Mouse (Mus musculus) bone marrow, adult 2 months (tissue): ENCODE data around the gene Tmem273. TPM values are rescaled to one million over a fixed set of nuclear protein-coding genes. Genes with fewer than 3 reads are reported as not detected.

ENCODE experiments used
- H3K27ac ChIP-seq: fragments of 200-500 bp; 2 replicates; pipeline ENCODE4 v1.5.1; 2012; ENCODE audit warnings: low read depth, mild to moderate bottlenecking, control low read depth, inconsistent platforms, low read length; ENCODE audit not compliant: control insufficient read depth, poor library complexity, insufficient read depth
- H3K4me1 ChIP-seq: fragments of 200-500 bp; 2 replicates; pipeline ENCODE4 v1.6.1; 2011; ENCODE audit warnings: low read length; ENCODE audit not compliant: control insufficient read depth, insufficient read depth
- H3K4me3 ChIP-seq: fragments of 200-500 bp; replicated peaks from 2 replicates; pipeline ENCODE3; 2011; ENCODE audit warnings: mild to moderate bottlenecking, low read depth, low read length, control low read depth; ENCODE audit not compliant: control insufficient read depth
- CTCF ChIP-seq: fragments of 200-500 bp; IDR thresholded peaks from 2 replicates; pipeline ENCODE4 v1.5.1; 2011; ENCODE audit warnings: low read length, control low read depth; ENCODE audit not compliant: control insufficient read depth, insufficient read depth
- POLR2A ChIP-seq: fragments of 200-500 bp; IDR thresholded peaks from 2 replicates; pipeline ENCODE4 v1.6.1; 2011; ENCODE audit warnings: low read depth, mild to moderate bottlenecking, control low read depth, low read length, borderline replicate concordance; ENCODE audit not compliant: control insufficient read depth
- WGBS: fragments of 180-500 bp; shearing (Covaris S2); methylation state at CpG from one replicate; pipeline ENCODE4 v1.1.7; 2018; 5-methylcytosine and 5-hydroxymethylcytosine counted together
- polyA plus RNA-seq: library from polyadenylated mRNA; stranded (reverse); fragments of >200 nt; gene quantifications from 2 replicates; pipeline ENCODE4 v1.2.4, GENCODE M21; 2011; ENCODE audit warnings: low replicate concordance; ENCODE audit not compliant: missing spikeins, insufficient read depth, insufficient read length

Gene Tmem273
- polyA plus RNA-seq, 1 experiment, result 23.8 TPM

DNA sequence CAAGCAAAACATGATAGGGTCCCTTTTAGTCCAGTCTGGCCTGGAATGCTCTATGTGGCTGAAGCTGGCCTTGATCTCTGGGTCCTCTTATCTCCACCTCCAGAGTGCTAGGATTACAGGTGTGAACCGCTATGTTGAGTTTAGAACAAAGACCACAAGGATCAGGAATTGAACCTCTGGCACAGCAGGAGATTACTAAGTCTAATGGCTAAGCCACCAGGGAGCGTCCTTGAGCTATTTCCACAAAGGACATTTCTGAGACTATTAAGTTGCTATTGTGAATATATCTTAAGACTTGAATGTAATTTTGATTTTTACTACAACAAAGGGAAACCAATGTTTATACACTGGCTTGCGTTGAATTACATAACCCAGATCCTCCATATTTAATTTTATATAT is 13.0 kb upstream of the Tmem273 start:
- WGBS, result 45% methylated on average over 3 of the region's 3 CpGs
- H3K27ac ChIP-seq, result no peak overlapping the region
- no peaks in the 10 kb centered on the region; the same call in 1 of the 2 replicates for H3K4me1 ChIP-seq
- no peak overlapping the region for H3K4me3 ChIP-seq
- TF ChIP-seq POLR2A (no peak), CTCF (no peak)

- WGBS, result 63% methylated on average over 3 of the region's 3 CpGs
- no peak overlapping the region for H3K27ac ChIP-seq
- no peak overlapping the region for H3K4me3 ChIP-seq
- no peak for TF ChIP-seq POLR2A
- TF ChIP-seq CTCF, result no peak
- no peaks in the 10 kb centered on the region; the same call in 1 of the 2 replicates for H3K4me1 ChIP-seq
Observed at GRCm38 (mm10) chr14:32773456-32773855, 12.3 kb upstream of the Tmem273 start.

DNA sequence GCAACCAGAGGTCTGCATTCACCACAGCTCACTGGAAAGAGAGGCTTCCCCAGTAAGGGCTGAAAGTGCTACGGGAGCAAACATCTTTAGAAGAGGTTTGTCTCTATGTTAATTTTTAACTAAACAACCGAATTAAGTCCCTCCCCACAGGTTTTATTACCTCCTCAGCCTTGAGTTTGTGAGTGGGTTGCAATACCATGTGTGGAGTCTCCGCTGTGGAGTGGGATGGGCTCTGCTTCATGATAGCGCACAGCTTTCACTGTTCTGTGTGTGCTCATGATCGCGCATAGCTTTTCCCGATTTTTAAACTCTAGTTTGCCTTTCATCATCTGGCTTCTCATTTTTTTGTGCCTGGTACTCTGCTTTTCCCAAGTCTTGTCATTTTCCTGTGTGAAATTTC is 9.7 kb upstream of the Tmem273 start:
- Histone ChIP-seq H3K4me1 (no peaks in the 10 kb centered on the region), H3K4me3 (no peak overlapping the region), H3K27ac (no peak overlapping the region)
- TF ChIP-seq CTCF (no peak), POLR2A (no peak)
- 83% methylated on average over 7 of the region's 7 CpGs for WGBS

- no peak overlapping the region for H3K4me3 ChIP-seq
- TF ChIP-seq CTCF (no peak), POLR2A (no peak)
- H3K4me1 ChIP-seq, result peaks cover 2% of the 10 kb centered on the region; the same call in 1 of the 2 replicates
- H3K27ac ChIP-seq, result no peak overlapping the region
- 82% methylated on average over 3 of the region's 3 CpGs for WGBS
Observed at GRCm38 (mm10) chr14:32778362-32778761, 7.4 kb upstream of the Tmem273 start.

DNA sequence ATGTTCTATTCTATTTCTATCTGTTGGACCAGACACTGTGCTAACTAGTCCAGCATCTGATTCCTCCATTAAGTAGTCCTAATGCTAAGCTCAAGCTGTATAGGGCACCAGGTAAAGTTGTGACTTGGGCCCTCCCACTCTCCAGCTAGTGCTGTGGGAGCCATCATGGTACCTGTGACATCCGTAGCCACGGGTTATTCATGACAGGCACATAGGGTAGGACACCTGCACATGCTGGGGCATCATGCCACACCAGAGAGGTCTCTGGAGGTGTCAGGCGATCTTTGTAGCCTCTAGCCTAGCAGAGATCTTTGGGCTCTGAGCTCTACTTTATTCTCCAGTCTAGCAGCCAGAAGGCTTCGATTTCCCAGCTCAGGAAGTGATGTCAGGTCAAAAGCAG is 2.9 kb upstream of the Tmem273 start:
- WGBS, result 58% methylated on average over 4 of the region's 4 CpGs
- TF ChIP-seq CTCF, result no peak
- no peak for TF ChIP-seq POLR2A
- Histone ChIP-seq H3K4me1 (peaks cover 10% of the 10 kb centered on the region), H3K27ac (no peak overlapping the region), H3K4me3 (no peak overlapping the region)

GRCm38 (mm10) chr14:32784130-32784747 is 1.5 kb upstream of the Tmem273 start:
- H3K27ac ChIP-seq, result 0 out of 2 replicates have a peak overlapping the region, but pooled peaks have one; percentile 1
- 4% methylated on average over 12 of the region's 12 CpGs for WGBS
- H3K4me1 ChIP-seq, result peaks cover 10% of the 10 kb centered on the region
- no peak overlapping the region for H3K4me3 ChIP-seq
- TF ChIP-seq CTCF, result no peak
- TF ChIP-seq POLR2A, result no peak

GRCm38 (mm10) chr14:32784748-32785134 is 1.0 kb upstream of the Tmem273 start:
- 41% methylated on average over 4 of the region's 4 CpGs for WGBS
- TF ChIP-seq CTCF (no peak), POLR2A (no peak)
- H3K4me1 ChIP-seq, result peaks cover 10% of the 10 kb centered on the region
- H3K27ac ChIP-seq, result no peak overlapping the region
- no peak overlapping the region for H3K4me3 ChIP-seq

GRCm38 (mm10) chr14:32787691-32788090 is 1.9 kb downstream of the Tmem273 start:
- no peak overlapping the region for H3K27ac ChIP-seq
- H3K4me3 ChIP-seq, result no peak overlapping the region
- peaks cover 10% of the 10 kb centered on the region for H3K4me1 ChIP-seq
- WGBS, result 17% methylated on average over 5 of the region's 5 CpGs
- no peak for TF ChIP-seq CTCF
- TF ChIP-seq POLR2A, result no peak

- peaks cover 3% of the 10 kb centered on the region; the same call in 1 of the 2 replicates for H3K4me1 ChIP-seq
- no peak overlapping the region for H3K27ac ChIP-seq
- no peak overlapping the region for H3K4me3 ChIP-seq
- 81% methylated on average over 8 of the region's 8 CpGs for WGBS
- no peak for TF ChIP-seq POLR2A
- TF ChIP-seq CTCF, result no peak
Observed at GRCm38 (mm10) chr14:32796375-32796774, 10.6 kb downstream of the Tmem273 start.
